Mouse (Mus musculus): ENCODE data around the gene Wwox. TPM values are rescaled to one million over a fixed set of nuclear protein-coding genes. Genes with fewer than 3 reads are reported as not detected.
A peak's percentile ranks its signal among the peaks of the same experiment; 100 is the strongest.

Wwox gene
- polyA plus RNA-seq, 1 experiment from 2014 or later = 11.0 TPM

- DNase-seq (ENCODE audit: low spot score) = no peak
- WGBS = 77% methylated on average over 20 of the region's 20 CpGs
- no peaks in the 10 kb centered on the region for H3K4me1 ChIP-seq (ENCODE audit: control insufficient read depth, insufficient read depth, low read length)
- no peak overlapping the region for H3K27ac ChIP-seq (ENCODE audit: low read depth, low read length)
- H3K36me3 ChIP-seq (ENCODE audit: control insufficient read depth, insufficient read depth, low read length) = no peaks in the 10 kb centered on the region
- no peak overlapping the region for H3K4me3 ChIP-seq (ENCODE audit: low read depth, low read length)
- H3K9ac ChIP-seq (ENCODE audit: low read length) = no peak overlapping the region
- H3K27me3 ChIP-seq (ENCODE audit: control insufficient read depth, insufficient read depth, low read length) = no peaks in the 10 kb centered on the region
- H3K9me3 ChIP-seq (ENCODE audit: control insufficient read depth, low read length) = no peaks in the 10 kb centered on the region
- no peak overlapping the region for H3K4me2 ChIP-seq (ENCODE audit: low read depth)
- no peak for ATAC-seq (ENCODE audit: insufficient read depth, low FRiP score, low TSS enrichment)
These were observed 787.5 kb downstream of the Wwox start for GRCm38 (mm10) chr8:115226781-115227583.

GRCm38 (mm10) chr8:115228903-115229302, 789.4 kb downstream of the Wwox start:
- no peak overlapping the region for H3K4me2 ChIP-seq (ENCODE audit: low read depth)

GRCm38 (mm10) chr8:115234068-115234467, 794.6 kb downstream of the Wwox start:
- Histone ChIP-seq H3K27ac (ENCODE audit: low read depth, low read length) (no peak overlapping the region), H3K36me3 (ENCODE audit: control insufficient read depth, insufficient read depth, low read length) (no peaks in the 10 kb centered on the region), H3K4me3 (ENCODE audit: low read depth, low read length) (no peak overlapping the region), H3K9me3 (ENCODE audit: control insufficient read depth, low read length) (no peaks in the 10 kb centered on the region), H3K4me1 (ENCODE audit: control insufficient read depth, insufficient read depth, low read length) (no peaks in the 10 kb centered on the region), H3K9ac (ENCODE audit: low read length) (no peak overlapping the region), H3K4me2 (ENCODE audit: low read depth) (no peak overlapping the region), H3K27me3 (ENCODE audit: control insufficient read depth, insufficient read depth, low read length) (no peaks in the 10 kb centered on the region)
- DNase-seq (ENCODE audit: low spot score) = no peak
- ATAC-seq (ENCODE audit: insufficient read depth, low FRiP score, low TSS enrichment) = no peak
- 68% methylated on average over 6 of the region's 6 CpGs for WGBS

More at GRCm38 (mm10) chr8:115228903-115229302, 789.4 kb downstream of the Wwox start:
- H3K4me3 ChIP-seq (ENCODE audit: low read depth, low read length) = no peak overlapping the region
- H3K36me3 ChIP-seq (ENCODE audit: control insufficient read depth, insufficient read depth, low read length) = no peaks in the 10 kb centered on the region
- no peak for ATAC-seq (ENCODE audit: insufficient read depth, low FRiP score, low TSS enrichment)
- no peaks in the 10 kb centered on the region for H3K4me1 ChIP-seq (ENCODE audit: control insufficient read depth, insufficient read depth, low read length)
- H3K27me3 ChIP-seq (ENCODE audit: control insufficient read depth, insufficient read depth, low read length) = no peaks in the 10 kb centered on the region
- H3K9ac ChIP-seq (ENCODE audit: low read length) = no peak overlapping the region
- WGBS = 81% methylated on average over 11 of the region's 11 CpGs
- DNase-seq (ENCODE audit: low spot score) = no peak
- H3K9me3 ChIP-seq (ENCODE audit: control insufficient read depth, low read length) = no peaks in the 10 kb centered on the region
- H3K27ac ChIP-seq (ENCODE audit: low read depth, low read length) = no peak overlapping the region

GRCm38 (mm10) chr8:115237596-115237995, 798.1 kb downstream of the Wwox start:
- WGBS = 68% methylated on average over 9 of the region's 9 CpGs
- H3K27ac ChIP-seq (ENCODE audit: low read depth, low read length) = no peak overlapping the region
- H3K4me1 ChIP-seq (ENCODE audit: control insufficient read depth, insufficient read depth, low read length) = no peaks in the 10 kb centered on the region
- H3K27me3 ChIP-seq (ENCODE audit: control insufficient read depth, insufficient read depth, low read length) = no peaks in the 10 kb centered on the region
- no peak overlapping the region for H3K9ac ChIP-seq (ENCODE audit: low read length)
- H3K4me2 ChIP-seq (ENCODE audit: low read depth) = no peak overlapping the region
- ATAC-seq (ENCODE audit: insufficient read depth, low FRiP score, low TSS enrichment) (no peak), DNase-seq (ENCODE audit: low spot score) (no peak)
- H3K4me3 ChIP-seq (ENCODE audit: low read depth, low read length) = no peak overlapping the region
- H3K36me3 ChIP-seq (ENCODE audit: control insufficient read depth, insufficient read depth, low read length) = no peaks in the 10 kb centered on the region
- no peaks in the 10 kb centered on the region for H3K9me3 ChIP-seq (ENCODE audit: control insufficient read depth, low read length)

GRCm38 (mm10) chr8:115243465-115244027, 804.1 kb downstream of the Wwox start:
- H3K27me3 ChIP-seq (ENCODE audit: control insufficient read depth, insufficient read depth, low read length) = 0 out of 2 replicates have a peak, but pooled peaks cover 5% of the 10 kb centered on the region
- peaks cover 5% of the 10 kb centered on the region for H3K4me1 ChIP-seq (ENCODE audit: control insufficient read depth, insufficient read depth, low read length)
- 35% methylated on average over 9 of the region's 9 CpGs for WGBS
- no peak for DNase-seq (ENCODE audit: low spot score)
- ATAC-seq (ENCODE audit: insufficient read depth, low FRiP score, low TSS enrichment) = peak; percentile 45; the same call in 1 of the 2 replicates
- H3K36me3 ChIP-seq (ENCODE audit: control insufficient read depth, insufficient read depth, low read length) = no peaks in the 10 kb centered on the region
- no peak overlapping the region for H3K27ac ChIP-seq (ENCODE audit: low read depth, low read length)
- H3K4me2 ChIP-seq (ENCODE audit: low read depth) = no peak overlapping the region
- no peak overlapping the region for H3K9ac ChIP-seq (ENCODE audit: low read length)
- H3K9me3 ChIP-seq (ENCODE audit: control insufficient read depth, low read length) = no peaks in the 10 kb centered on the region
- no peak overlapping the region for H3K4me3 ChIP-seq (ENCODE audit: low read depth, low read length)

- 32% methylated on average over 22 of the region's 22 CpGs for WGBS
- no peak overlapping the region for H3K4me3 ChIP-seq (ENCODE audit: low read depth, low read length)
- no peaks in the 10 kb centered on the region for H3K9me3 ChIP-seq (ENCODE audit: control insufficient read depth, low read length)
- no peak for ATAC-seq (ENCODE audit: insufficient read depth, low FRiP score, low TSS enrichment)
- H3K4me1 ChIP-seq (ENCODE audit: control insufficient read depth, insufficient read depth, low read length) = no peaks in the 10 kb centered on the region
- no peak overlapping the region for H3K27ac ChIP-seq (ENCODE audit: low read depth, low read length)
- no peaks in the 10 kb centered on the region for H3K36me3 ChIP-seq (ENCODE audit: control insufficient read depth, insufficient read depth, low read length)
- 0 out of 2 replicates have a peak, but pooled peaks cover 5% of the 10 kb centered on the region for H3K27me3 ChIP-seq (ENCODE audit: control insufficient read depth, insufficient read depth, low read length)
- H3K9ac ChIP-seq (ENCODE audit: low read length) = no peak overlapping the region
- no peak for DNase-seq (ENCODE audit: low spot score)
- H3K4me2 ChIP-seq (ENCODE audit: low read depth) = 0 out of 2 replicates have a peak overlapping the region, but pooled peaks have one; percentile 21
These were observed 810.4 kb downstream of the Wwox start for GRCm38 (mm10) chr8:115249688-115250366.

GRCm38 (mm10) chr8:115255550-115255949, 816.1 kb downstream of the Wwox start:
- no peak overlapping the region for H3K4me3 ChIP-seq (ENCODE audit: low read depth, low read length)
- ATAC-seq (ENCODE audit: insufficient read depth, low FRiP score, low TSS enrichment) (no peak), DNase-seq (ENCODE audit: low spot score) (no peak)
- 82% methylated on average over 13 of the region's 13 CpGs for WGBS
- H3K9me3 ChIP-seq (ENCODE audit: control insufficient read depth, low read length) = no peaks in the 10 kb centered on the region
- H3K27ac ChIP-seq (ENCODE audit: low read depth, low read length) = no peak overlapping the region
- no peaks in the 10 kb centered on the region for H3K4me1 ChIP-seq (ENCODE audit: control insufficient read depth, insufficient read depth, low read length)
- no peak overlapping the region for H3K4me2 ChIP-seq (ENCODE audit: low read depth)
- no peak overlapping the region for H3K9ac ChIP-seq (ENCODE audit: low read length)
- no peaks in the 10 kb centered on the region for H3K27me3 ChIP-seq (ENCODE audit: control insufficient read depth, insufficient read depth, low read length)
- no peaks in the 10 kb centered on the region for H3K36me3 ChIP-seq (ENCODE audit: control insufficient read depth, insufficient read depth, low read length)

- H3K4me1 ChIP-seq (ENCODE audit: control insufficient read depth, insufficient read depth, low read length) = no peaks in the 10 kb centered on the region
- H3K27me3 ChIP-seq (ENCODE audit: control insufficient read depth, insufficient read depth, low read length) = no peaks in the 10 kb centered on the region
- no peak overlapping the region for H3K9ac ChIP-seq (ENCODE audit: low read length)
- no peak overlapping the region for H3K4me3 ChIP-seq (ENCODE audit: low read depth, low read length)
- H3K4me2 ChIP-seq (ENCODE audit: low read depth) = no peak overlapping the region
- DNase-seq (ENCODE audit: low spot score) = no peak
- H3K9me3 ChIP-seq (ENCODE audit: control insufficient read depth, low read length) = no peaks in the 10 kb centered on the region
- 83% methylated on average over 17 of the region's 17 CpGs for WGBS
- H3K27ac ChIP-seq (ENCODE audit: low read depth, low read length) = no peak overlapping the region
- no peaks in the 10 kb centered on the region for H3K36me3 ChIP-seq (ENCODE audit: control insufficient read depth, insufficient read depth, low read length)
- no peak for ATAC-seq (ENCODE audit: insufficient read depth, low FRiP score, low TSS enrichment)
These were observed 818.0 kb downstream of the Wwox start for GRCm38 (mm10) chr8:115257417-115257816.
